Mouse (Mus musculus) spleen, adult 2 months (tissue): ENCODE data around the gene Ror1. TPM values are rescaled to one million over a fixed set of nuclear protein-coding genes. Genes with fewer than 3 reads are reported as not detected.

Experiments used
- DNase-seq, 2 experiments: peaks; one replicate each; pipeline versions ENCODE4 v3.0.0 to v3.0.0-alpha.2; 2012 to 2021; ENCODE audit warnings: low spot score in 2 of 2, low read depth in 1 of 2
- H3K27ac ChIP-seq: fragments of 200-500 bp; 2 replicates; pipeline ENCODE4 v1.5.1; 2012; ENCODE audit warnings: low read length, inconsistent platforms; ENCODE audit not compliant: insufficient read depth
- H3K27me3 ChIP-seq: fragments of 200-500 bp; 2 replicates; pipeline ENCODE4 v1.6.1; 2012; ENCODE audit warnings: mild to moderate bottlenecking, moderate library complexity, low read length, inconsistent platforms; ENCODE audit not compliant: control insufficient read depth, insufficient read depth
- H3K36me3 ChIP-seq: fragments of 200-500 bp; 2 replicates; pipeline ENCODE4 v1.6.1; 2012; ENCODE audit warnings: mild to moderate bottlenecking, low read length, inconsistent platforms; ENCODE audit not compliant: control insufficient read depth, insufficient read depth
- H3K4me1 ChIP-seq: fragments of 200-500 bp; 2 replicates; pipeline ENCODE4 v1.6.1; 2011; ENCODE audit warnings: inconsistent platforms; ENCODE audit not compliant: control insufficient read depth, insufficient read depth, insufficient read length
- H3K4me3 ChIP-seq: fragments of 200-500 bp; 2 replicates; pipeline ENCODE4 v1.5.1; 2011; ENCODE audit warnings: mild to moderate bottlenecking, inconsistent platforms; ENCODE audit not compliant: insufficient read depth, insufficient read length; ENCODE audit errors: extremely low read depth
- CTCF ChIP-seq: fragments of 200-500 bp; IDR thresholded peaks from 2 replicates; pipeline ENCODE4 v1.5.1; 2011; ENCODE audit warnings: mild to moderate bottlenecking, inconsistent platforms; ENCODE audit not compliant: insufficient read depth, insufficient read length, insufficient replicate concordance; ENCODE audit errors: extremely low read depth
- POLR2A ChIP-seq: fragments of 200-500 bp; IDR thresholded peaks from 2 replicates; pipeline ENCODE4 v1.6.1; 2011; ENCODE audit warnings: low read depth, low read length, inconsistent platforms
- WGBS: fragments of 180-500 bp; shearing (Covaris S2); methylation state at CpG from one replicate; pipeline ENCODE4 v1.1.7; 2018; 5-methylcytosine and 5-hydroxymethylcytosine counted together
- polyA plus RNA-seq: library from polyadenylated mRNA; depleted of rRNA; stranded (reverse); fragments of >200 nt; gene quantifications from 2 replicates; pipeline ENCODE4 v1.2.3, GENCODE M21; 2012

Gene Ror1
- polyA plus RNA-seq, 1 experiment = 0.64 TPM

DNA sequence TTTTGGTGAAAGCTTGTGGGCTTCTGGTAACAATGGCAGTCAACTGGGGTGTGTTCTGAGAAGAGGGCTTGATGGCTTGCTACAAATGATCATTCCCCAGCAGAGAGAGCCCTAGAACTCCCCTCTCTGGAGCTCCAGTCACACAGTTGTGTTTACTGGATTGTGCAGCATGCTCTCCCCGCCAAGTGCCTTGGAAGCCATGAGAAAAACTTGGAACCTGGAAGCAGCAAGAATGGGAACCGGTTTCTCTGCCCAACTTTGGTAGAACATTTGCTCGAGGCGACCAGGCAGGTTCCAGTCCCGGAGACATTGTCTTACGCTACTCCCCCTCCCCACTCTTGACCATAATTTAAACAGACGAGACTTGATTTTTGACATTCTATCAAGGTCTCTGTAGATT lies 80.0 kb downstream of the Ror1 start:
- WGBS = 93% methylated on average over 7 of the region's 7 CpGs
- TF ChIP-seq POLR2A (no peak), CTCF (no peak)
- H3K4me1 ChIP-seq = no peaks in the 10 kb centered on the region

DNA sequence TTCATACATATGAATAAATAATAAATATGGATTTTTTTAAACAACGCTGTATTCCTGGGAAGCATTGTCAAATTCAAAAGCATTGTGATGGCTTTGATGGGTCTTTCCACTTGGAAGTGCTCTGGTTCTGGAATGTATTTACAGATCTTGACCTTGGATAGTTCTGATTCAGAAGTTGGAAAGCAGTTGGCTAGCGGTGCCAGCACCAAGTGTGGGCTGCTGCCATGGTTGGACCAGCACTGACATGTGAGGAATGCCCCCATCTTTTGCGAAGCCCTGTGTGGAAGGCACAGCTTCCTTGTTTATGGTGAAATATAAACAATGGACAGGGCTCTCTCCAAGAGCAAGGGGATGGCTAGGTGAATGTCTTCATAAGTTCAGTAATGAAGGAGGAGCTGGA lies 82.7 kb downstream of the Ror1 start:
- no peak overlapping the region for H3K27ac ChIP-seq
- no peaks in the 10 kb centered on the region for H3K4me1 ChIP-seq
- no peak for DNase-seq
- no peak overlapping the region for H3K4me3 ChIP-seq
- no peak for TF ChIP-seq POLR2A
- no peak for TF ChIP-seq CTCF
- H3K27me3 ChIP-seq = no peaks in the 10 kb centered on the region
- 89% methylated on average over 3 of the region's 3 CpGs for WGBS
- H3K36me3 ChIP-seq = no peaks in the 10 kb centered on the region

More for the DNA sequence above, 80.0 kb downstream of the Ror1 start:
- no peak overlapping the region for H3K4me3 ChIP-seq
- H3K27me3 ChIP-seq = no peaks in the 10 kb centered on the region
- no peaks in the 10 kb centered on the region for H3K36me3 ChIP-seq
- no peak overlapping the region for H3K27ac ChIP-seq
- DNase-seq = no peak

DNA sequence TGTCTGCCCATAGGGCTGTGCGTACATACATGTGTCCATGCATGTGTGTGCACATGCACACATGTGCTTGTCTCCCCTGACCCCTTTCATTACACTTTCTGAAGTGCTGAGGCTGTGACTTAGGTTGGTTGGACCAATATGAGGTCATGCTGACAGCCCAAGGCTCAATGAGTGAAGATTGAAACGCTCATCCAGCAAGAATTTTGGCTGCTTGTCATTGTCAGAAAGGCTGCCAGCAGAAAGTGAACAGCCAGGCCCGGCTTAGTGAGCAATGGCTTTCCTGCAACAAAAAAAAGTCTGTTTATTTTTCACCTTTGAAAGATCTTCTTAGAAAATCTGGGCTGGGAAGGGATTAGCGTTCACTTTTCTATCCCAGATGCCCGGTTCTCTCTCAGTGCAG lies 86.1 kb downstream of the Ror1 start:
- Histone ChIP-seq H3K27ac (no peak overlapping the region), H3K4me3 (no peak overlapping the region), H3K36me3 (no peaks in the 10 kb centered on the region), H3K4me1 (no peaks in the 10 kb centered on the region), H3K27me3 (no peaks in the 10 kb centered on the region)
- TF ChIP-seq CTCF (no peak), POLR2A (no peak)
- 87% methylated on average over 5 of the region's 5 CpGs for WGBS
- DNase-seq = no peak

DNA sequence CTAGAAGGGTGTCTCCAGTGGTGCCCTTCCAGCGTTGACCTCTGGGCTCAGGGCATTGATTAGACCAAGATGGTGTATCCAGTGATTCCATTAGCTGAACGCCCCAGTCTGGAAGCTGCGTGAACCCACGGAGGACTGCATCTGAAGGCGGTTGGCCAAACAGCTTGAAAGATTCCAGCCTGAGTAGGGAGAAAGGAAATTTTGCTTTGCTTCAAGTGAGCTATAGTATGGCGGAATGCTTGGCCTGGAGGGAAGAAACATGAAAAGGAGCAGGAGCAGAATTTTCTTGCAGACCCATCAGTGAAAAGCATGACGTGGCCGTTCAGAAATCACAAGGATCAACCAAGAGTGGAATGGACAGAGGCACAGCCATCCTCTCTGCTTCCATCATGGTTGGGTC lies 91.2 kb downstream of the Ror1 start:
- no peak overlapping the region for H3K27ac ChIP-seq
- no peaks in the 10 kb centered on the region for H3K36me3 ChIP-seq
- 92% methylated on average over 8 of the region's 8 CpGs for WGBS
- no peaks in the 10 kb centered on the region for H3K27me3 ChIP-seq
- H3K4me1 ChIP-seq = no peaks in the 10 kb centered on the region
- TF ChIP-seq POLR2A = no peak
- TF ChIP-seq CTCF = no peak
- no peak overlapping the region for H3K4me3 ChIP-seq
- no peak for DNase-seq

DNA sequence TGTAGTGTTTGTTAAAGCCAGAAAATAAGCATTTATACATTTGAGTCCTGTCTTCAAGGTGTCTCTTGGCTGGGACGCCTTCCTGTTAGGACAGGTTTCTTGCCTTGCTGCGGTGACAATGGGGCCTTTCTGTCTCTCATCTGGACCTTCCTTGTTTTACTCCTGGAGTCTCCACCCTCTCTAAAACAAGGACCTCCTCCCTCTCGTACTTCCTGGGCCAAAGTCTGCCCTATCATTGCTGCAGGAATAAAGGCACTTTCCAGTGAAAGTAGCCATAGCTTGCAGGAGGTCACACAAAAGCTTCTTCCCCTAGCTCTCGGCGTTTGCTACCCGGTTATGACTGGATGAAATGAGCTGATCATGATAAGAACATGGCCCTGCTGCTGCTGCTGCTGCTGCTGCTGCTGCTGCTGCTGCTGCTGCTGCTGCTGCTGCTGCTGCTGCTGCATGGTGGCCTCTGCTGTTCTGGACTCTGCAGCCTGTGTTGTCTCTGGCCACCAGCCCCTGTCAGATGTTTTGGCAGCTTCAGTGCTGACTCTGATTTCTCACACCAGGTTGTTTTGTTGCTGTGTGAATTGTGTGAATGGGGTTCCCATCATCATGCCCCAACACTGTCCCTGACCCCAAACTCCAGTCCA lies 92.1 kb downstream of the Ror1 start:
- no peak overlapping the region for H3K4me3 ChIP-seq
- DNase-seq = no peak
- H3K27me3 ChIP-seq = no peaks in the 10 kb centered on the region
- H3K36me3 ChIP-seq = no peaks in the 10 kb centered on the region
- no peak overlapping the region for H3K27ac ChIP-seq
- TF ChIP-seq CTCF (no peak), POLR2A (no peak)
- H3K4me1 ChIP-seq = no peaks in the 10 kb centered on the region
- WGBS = 74% methylated on average over 6 of the region's 6 CpGs

DNA sequence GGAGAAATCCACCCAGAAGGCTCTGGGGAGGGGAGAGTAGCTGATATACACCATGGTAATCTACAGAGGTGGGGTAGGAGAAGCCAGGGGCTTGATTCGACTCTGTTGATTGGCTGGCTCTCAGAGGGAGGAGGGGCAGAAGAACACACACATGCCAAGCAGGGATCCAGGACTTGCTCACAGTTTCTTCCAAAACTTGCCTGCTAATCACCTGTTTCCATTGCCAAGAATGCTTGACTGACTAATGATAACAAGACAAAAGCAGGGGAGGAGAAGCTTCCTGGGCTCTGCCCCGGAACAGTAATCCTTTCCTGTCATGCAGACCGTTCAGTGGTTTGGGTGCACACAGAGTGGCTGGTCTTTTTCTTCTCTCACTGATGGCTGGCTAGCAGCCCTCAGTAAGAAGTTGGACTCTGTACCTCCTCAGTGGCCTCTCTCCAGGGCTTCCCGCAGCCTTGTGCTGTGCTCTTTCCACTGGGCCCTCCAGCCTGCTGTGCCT lies 92.7 kb downstream of the Ror1 start:
- Histone ChIP-seq H3K4me3 (no peak overlapping the region), H3K27me3 (no peaks in the 10 kb centered on the region), H3K4me1 (no peaks in the 10 kb centered on the region), H3K27ac (no peak overlapping the region), H3K36me3 (no peaks in the 10 kb centered on the region)
- no peak for TF ChIP-seq CTCF
- TF ChIP-seq POLR2A = no peak
- WGBS = 55% methylated on average over 4 of the region's 4 CpGs
- no peak for DNase-seq

DNA sequence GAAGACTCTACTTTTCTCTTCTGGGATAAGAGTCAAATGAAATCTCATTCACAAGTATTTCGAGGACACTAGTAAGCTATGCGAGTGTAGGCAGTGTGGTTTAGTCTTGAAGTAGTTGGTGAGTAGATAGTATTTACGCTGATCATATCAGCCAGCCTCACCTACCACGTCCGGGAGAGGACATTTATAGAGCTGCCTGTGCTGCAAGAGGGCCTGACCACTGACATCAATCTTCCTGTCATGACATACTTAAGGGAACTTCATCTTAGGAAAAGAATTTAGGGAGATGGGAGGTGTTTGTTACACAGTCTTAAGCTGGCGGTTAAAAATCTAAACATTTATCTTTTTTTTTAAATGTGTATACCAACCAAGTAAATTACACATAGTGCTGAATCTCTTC lies 95.9 kb downstream of the Ror1 start:
- no peak for DNase-seq
- WGBS = 38% methylated on average over 6 of the region's 6 CpGs
- Histone ChIP-seq H3K27me3 (no peaks in the 10 kb centered on the region), H3K27ac (no peak overlapping the region), H3K4me3 (no peak overlapping the region), H3K4me1 (no peaks in the 10 kb centered on the region), H3K36me3 (no peaks in the 10 kb centered on the region)
- TF ChIP-seq POLR2A = no peak
- TF ChIP-seq CTCF = no peak
